Mouse (Mus musculus): ENCODE data around the gene Pip5k1a. TPM values are rescaled to one million over a fixed set of nuclear protein-coding genes. Genes with fewer than 3 reads are reported as not detected.

Pip5k1a gene
- polyA plus RNA-seq, 1 experiment from 2014 or later, result 8.5 TPM

- Histone ChIP-seq H3K9ac (no peak overlapping the region), H3K27me3 (no peaks in the 10 kb centered on the region), H3K9me3 (replicated peaks) (no peaks in the 10 kb centered on the region), H3K27ac (replicated peaks) (no peak overlapping the region), H3K4me3 (replicated peaks) (no peak overlapping the region), H3K4me2 (no peak overlapping the region), H3K36me3 (replicated peaks) (peaks cover 12% of the 10 kb centered on the region; the same call in 1 of the 2 replicates), H3K4me1 (replicated peaks) (peaks cover 21% of the 10 kb centered on the region)
- no peak for ATAC-seq (ENCODE audit: insufficient read depth)
- 74% methylated on average over 2 of the region's 2 CpGs for WGBS (ENCODE audit: insufficient replicate concordance)
Observed at GRCm38 (mm10) chr3:95018741-95019140, 88.0 kb downstream of the Pip5k1a start.

- Histone ChIP-seq H3K4me2 (peak overlapping the region; percentile 97), H3K4me1 (replicated peaks) (peaks cover 37% of the 10 kb centered on the region), H3K4me3 (replicated peaks) (peak overlapping the region; percentile 88), H3K9ac (peak overlapping the region; percentile 77), H3K27ac (replicated peaks) (peak overlapping the region; percentile 97), H3K9me3 (replicated peaks) (no peaks in the 10 kb centered on the region), H3K36me3 (replicated peaks) (peaks cover 23% of the 10 kb centered on the region), H3K27me3 (no peaks in the 10 kb centered on the region)
- ATAC-seq (ENCODE audit: insufficient read depth), result no peak
- 4% methylated on average over 21 of the region's 21 CpGs for WGBS (ENCODE audit: insufficient replicate concordance)
Observed at GRCm38 (mm10) chr3:95016532-95017056, 90.1 kb downstream of the Pip5k1a start.

- peaks cover 43% of the 10 kb centered on the region for H3K4me1 ChIP-seq (replicated peaks)
Observed at GRCm38 (mm10) chr3:95015891-95016531, 90.7 kb downstream of the Pip5k1a start.

GRCm38 (mm10) chr3:95015337-95015872, 91.3 kb downstream of the Pip5k1a start, which contains the start of gene Zfp687:
TSS of gene Zfp687 (minus strand) at chr3:95015448.
- peak within 1 kb of the TSS; percentile 86 for H3K9ac ChIP-seq
- no peaks in the 10 kb centered on the region for H3K9me3 ChIP-seq (replicated peaks)
- H3K4me2 ChIP-seq, result peak within 1 kb of the TSS; percentile 97
- H3K27me3 ChIP-seq, result no peaks in the 10 kb centered on the region
- H3K36me3 ChIP-seq (replicated peaks), result peaks cover 35% of the 10 kb centered on the region
- peak; percentile 99 for ATAC-seq (ENCODE audit: insufficient read depth)
- peak within 1 kb of the TSS; percentile 97 for H3K27ac ChIP-seq (replicated peaks)
- H3K4me3 ChIP-seq (replicated peaks), result peak within 1 kb of the TSS; percentile 88
- under 1% methylated on average over 36 of the region's 37 CpGs for WGBS (ENCODE audit: insufficient replicate concordance)
- peaks cover 45% of the 10 kb centered on the region for H3K4me1 ChIP-seq (replicated peaks)

More at GRCm38 (mm10) chr3:95015891-95016531, 90.7 kb downstream of the Pip5k1a start:
- under 1% methylated on average over 40 of the region's 40 CpGs for WGBS (ENCODE audit: insufficient replicate concordance)
- peak overlapping the region; percentile 97 for H3K27ac ChIP-seq (replicated peaks)
- peak overlapping the region; percentile 77 for H3K9ac ChIP-seq
- peak; percentile 65 for ATAC-seq (ENCODE audit: insufficient read depth)
- H3K4me3 ChIP-seq (replicated peaks), result peak overlapping the region; percentile 88
- H3K9me3 ChIP-seq (replicated peaks), result no peaks in the 10 kb centered on the region
- H3K4me2 ChIP-seq, result peak overlapping the region; percentile 97
- H3K27me3 ChIP-seq, result no peaks in the 10 kb centered on the region
- peaks cover 29% of the 10 kb centered on the region for H3K36me3 ChIP-seq (replicated peaks)

GRCm38 (mm10) chr3:95014428-95015151, 92.1 kb downstream of the Pip5k1a start:
- WGBS (ENCODE audit: insufficient replicate concordance), result 1% methylated on average over 44 of the region's 44 CpGs
- peaks cover 45% of the 10 kb centered on the region for H3K4me1 ChIP-seq (replicated peaks)
- H3K27ac ChIP-seq (replicated peaks), result peak overlapping the region; percentile 97
- H3K36me3 ChIP-seq (replicated peaks), result peaks cover 40% of the 10 kb centered on the region
- no peak for ATAC-seq (ENCODE audit: insufficient read depth)
- no peaks in the 10 kb centered on the region for H3K9me3 ChIP-seq (replicated peaks)
- peak overlapping the region; percentile 86 for H3K9ac ChIP-seq
- H3K4me3 ChIP-seq (replicated peaks), result peak overlapping the region; percentile 88
- H3K4me2 ChIP-seq, result peak overlapping the region; percentile 97
- no peaks in the 10 kb centered on the region for H3K27me3 ChIP-seq

GRCm38 (mm10) chr3:95013699-95014427, 92.9 kb downstream of the Pip5k1a start:
- peak overlapping the region; percentile 97 for H3K27ac ChIP-seq (replicated peaks)
- H3K27me3 ChIP-seq, result no peaks in the 10 kb centered on the region
- no peak for ATAC-seq (ENCODE audit: insufficient read depth)
- peaks cover 45% of the 10 kb centered on the region for H3K4me1 ChIP-seq (replicated peaks)
- peak overlapping the region; percentile 88 for H3K4me3 ChIP-seq (replicated peaks)
- peak overlapping the region; percentile 86 for H3K9ac ChIP-seq
- H3K9me3 ChIP-seq (replicated peaks), result no peaks in the 10 kb centered on the region
- WGBS (ENCODE audit: insufficient replicate concordance), result 18% methylated on average over 13 of the region's 13 CpGs
- H3K4me2 ChIP-seq, result peak overlapping the region; percentile 97
- H3K36me3 ChIP-seq (replicated peaks), result peaks cover 42% of the 10 kb centered on the region

GRCm38 (mm10) chr3:95012982-95013381, 93.7 kb downstream of the Pip5k1a start:
- no peaks in the 10 kb centered on the region for H3K9me3 ChIP-seq (replicated peaks)
- peak overlapping the region; percentile 88; the same call in 1 of the 2 replicates for H3K4me3 ChIP-seq (replicated peaks)
- H3K36me3 ChIP-seq (replicated peaks), result peaks cover 48% of the 10 kb centered on the region
- ATAC-seq (ENCODE audit: insufficient read depth), result no peak
- H3K4me1 ChIP-seq (replicated peaks), result peaks cover 45% of the 10 kb centered on the region
- peak overlapping the region; percentile 97 for H3K4me2 ChIP-seq
- 88% methylated on average over 3 of the region's 3 CpGs for WGBS (ENCODE audit: insufficient replicate concordance)
- no peaks in the 10 kb centered on the region for H3K27me3 ChIP-seq
- 0 out of 2 replicates have a peak overlapping the region, but pooled peaks have one; percentile 27 for H3K9ac ChIP-seq
- H3K27ac ChIP-seq (replicated peaks), result no peak overlapping the region

GRCm38 (mm10) chr3:95010396-95010795, 96.3 kb downstream of the Pip5k1a start:
- Histone ChIP-seq H3K9ac (no peak overlapping the region), H3K36me3 (replicated peaks) (peaks cover 74% of the 10 kb centered on the region), H3K4me2 (no peak overlapping the region), H3K27ac (replicated peaks) (no peak overlapping the region), H3K4me3 (replicated peaks) (no peak overlapping the region), H3K9me3 (replicated peaks) (no peaks in the 10 kb centered on the region), H3K4me1 (replicated peaks) (peaks cover 37% of the 10 kb centered on the region), H3K27me3 (no peaks in the 10 kb centered on the region)
- no peak for ATAC-seq (ENCODE audit: insufficient read depth)
- WGBS (ENCODE audit: insufficient replicate concordance), result 81% methylated on average over 7 of the region's 7 CpGs
